Comparison of ENCODE assay signal across 15 mouse cellular contexts in the genomic region with DNA sequence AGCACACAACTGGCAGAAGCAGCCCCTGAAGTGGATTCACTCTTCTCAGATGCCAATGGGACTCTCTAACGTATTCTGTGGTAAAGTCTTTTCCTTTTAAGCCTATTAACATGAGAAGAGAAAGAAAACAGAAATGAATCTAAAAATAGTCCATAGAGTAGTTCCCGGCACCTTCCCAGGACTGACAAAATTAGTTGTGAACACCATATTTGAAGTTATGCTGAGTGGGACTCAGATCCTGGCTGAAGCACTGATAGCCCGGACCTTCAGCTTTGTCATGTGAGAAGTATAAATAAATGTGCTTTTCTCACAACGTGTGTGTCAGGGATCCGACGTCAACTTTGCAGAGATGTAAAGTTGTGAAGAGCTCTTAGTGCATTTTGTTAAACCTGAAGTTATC.
"Had no signal": no experiment of that assay in that cellular context is flagged by ENCODE, and none has a peak within 500 bp of the region (broad histone marks: within the 10 kb centered on the region; RNA-seq: fewer than 3 reads in every experiment).

No protein-coding gene starts in this region.

- H3K4me1 ChIP-seq: neural tube, embryonic 15.5 days; stomach, embryonic 15.5 days had no signal

- H3K4me2 ChIP-seq: neural tube, embryonic 15.5 days; stomach, embryonic 15.5 days had no signal

- H3K27me3 ChIP-seq: neural tube, embryonic 15.5 days; stomach, embryonic 15.5 days had no signal

- H3K36me3 ChIP-seq: neural tube, embryonic 15.5 days; stomach, embryonic 15.5 days had no signal

- H3K4me3 ChIP-seq: neural tube, embryonic 15.5 days; stomach, embryonic 15.5 days had no signal

- DNase-seq: retina, postnatal 1 day; right cerebral cortex, adult 18-20 months; right cerebral cortex, postnatal 14 days; right cerebral cortex, postnatal 25 days; right cerebral cortex, postnatal 4 days; spleen, adult 18-20 months; thymus, adult 18-20 months; thymus, adult 2 months; thymus, postnatal 14 days; thymus, postnatal 25 days; thymus, postnatal 36 days; thymus, postnatal 4 days had no signal

- H3K27ac ChIP-seq: neural tube, embryonic 15.5 days; stomach, embryonic 15.5 days; stomach, postnatal 0 days had no signal

- H3K9me3 ChIP-seq: neural tube, embryonic 15.5 days; stomach, embryonic 15.5 days had no signal

- H3K9ac ChIP-seq: neural tube, embryonic 15.5 days; stomach, embryonic 15.5 days had no signal
